Mouse (Mus musculus) 416B (cell line): ENCODE data around the gene Rbms3.

Experiments
- DNase-seq: peaks from one replicate; pipeline ENCODE4 v3.0.0; 2011; ENCODE audit warnings: low read depth

Rbms3 gene

DNA sequence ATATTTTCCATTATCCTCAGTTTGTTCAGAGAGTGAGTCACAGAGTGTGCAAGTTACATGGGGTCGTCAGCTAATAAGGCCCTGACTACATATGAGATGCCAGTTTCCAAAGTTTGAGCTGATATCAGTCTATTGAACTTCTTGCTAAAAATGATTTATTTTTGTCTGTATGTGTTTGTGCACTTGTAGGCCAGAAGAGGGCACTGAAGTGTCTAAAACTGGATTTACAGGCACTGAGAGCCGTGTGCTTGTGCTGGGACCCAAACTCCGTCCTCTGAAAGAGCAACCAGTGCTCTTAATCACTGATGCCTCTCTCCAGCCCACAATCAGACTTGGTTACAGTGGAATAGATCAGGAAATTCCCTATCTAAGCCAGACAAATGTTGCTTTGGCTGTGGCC is 882.8 kb downstream of the Rbms3 start:
- DNase-seq = peak; percentile 1

DNA sequence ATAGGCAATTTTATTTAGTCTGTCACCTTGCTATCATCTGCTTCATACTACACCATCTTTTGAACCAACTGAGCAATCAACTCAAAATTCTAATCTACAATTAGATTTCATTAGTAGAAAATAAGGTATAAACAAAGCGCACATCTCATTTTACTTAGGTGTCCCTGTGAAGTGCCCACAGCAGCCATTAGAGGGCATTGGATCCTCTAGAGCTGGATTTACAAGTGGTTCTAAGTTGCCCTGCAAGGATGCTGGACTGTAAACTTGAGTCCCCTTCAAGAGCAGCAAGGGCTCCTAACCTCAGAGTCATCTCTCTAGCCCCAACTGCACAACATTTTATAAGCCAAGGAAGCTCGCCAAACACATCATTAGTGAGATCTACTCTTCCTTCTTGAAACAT is 891.9 kb downstream of the Rbms3 start:
- no peak for DNase-seq

- no peak for DNase-seq
These were observed 900.5 kb downstream of the Rbms3 start for GRCm38 (mm10) chr9:116729172-116729571.

DNA sequence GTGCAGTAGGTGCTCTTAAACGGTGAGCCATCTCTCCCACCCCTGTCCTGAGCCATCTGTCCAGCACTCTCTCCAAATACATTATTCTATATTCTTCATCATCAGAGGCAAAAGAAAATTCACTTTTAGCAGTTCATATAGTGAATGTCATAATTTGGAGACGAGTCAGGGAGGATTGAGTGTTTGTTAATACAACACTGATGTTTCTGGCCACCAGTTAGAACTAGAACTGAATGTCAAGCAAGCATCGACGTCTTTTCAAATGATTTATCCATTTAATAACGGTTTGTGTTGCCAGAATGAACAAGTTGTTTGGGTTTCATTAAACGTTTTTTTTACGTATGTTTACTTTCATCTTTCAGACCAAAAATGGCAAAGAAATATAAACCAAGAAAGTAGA is 901.1 kb downstream of the Rbms3 start:
- DNase-seq = no peak

DNA sequence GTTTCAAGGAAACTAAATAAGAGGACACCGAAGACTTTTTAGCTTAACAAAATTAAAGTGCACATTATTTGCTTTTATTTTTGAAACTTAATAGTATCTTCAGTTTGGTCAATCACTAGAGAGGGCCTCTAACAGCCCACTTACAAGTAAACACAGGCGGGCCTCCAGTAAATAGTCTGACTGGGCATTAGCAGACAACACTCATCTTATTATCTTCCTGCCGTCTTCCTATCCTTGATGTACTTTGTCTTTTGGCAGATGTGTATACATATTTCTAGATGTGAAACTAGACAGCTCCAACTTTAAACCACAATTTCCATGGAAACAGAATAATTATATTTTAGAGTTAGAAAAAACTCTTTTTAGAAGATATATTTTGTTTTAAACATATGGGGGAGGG is 901.6 kb downstream of the Rbms3 start:
- no peak for DNase-seq

- DNase-seq = no peak
These were observed 905.1 kb downstream of the Rbms3 start for GRCm38 (mm10) chr9:116724581-116724980.

DNA sequence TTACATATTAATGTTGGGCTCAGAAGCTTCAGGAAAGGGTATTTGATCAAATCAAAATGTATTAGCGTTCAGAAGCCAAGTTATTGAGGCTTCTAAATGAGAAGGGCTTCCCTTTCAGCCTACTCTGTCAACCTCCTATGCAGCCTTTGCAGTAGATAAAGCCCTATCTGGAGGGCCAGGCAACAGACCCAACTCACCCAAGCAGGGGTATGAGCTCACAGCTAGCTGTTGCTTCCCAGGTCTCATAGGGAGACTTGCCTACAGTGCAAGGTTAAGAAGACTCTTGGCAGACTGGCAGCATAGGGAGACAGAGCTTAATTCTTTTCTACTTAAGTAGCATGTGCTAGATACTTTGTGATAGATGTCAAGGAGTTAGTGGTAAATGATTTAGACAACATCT is 926.6 kb downstream of the Rbms3 start:
- no peak for DNase-seq

- DNase-seq = no peak
These were observed 927.1 kb downstream of the Rbms3 start for GRCm38 (mm10) chr9:116702611-116703010.

DNA sequence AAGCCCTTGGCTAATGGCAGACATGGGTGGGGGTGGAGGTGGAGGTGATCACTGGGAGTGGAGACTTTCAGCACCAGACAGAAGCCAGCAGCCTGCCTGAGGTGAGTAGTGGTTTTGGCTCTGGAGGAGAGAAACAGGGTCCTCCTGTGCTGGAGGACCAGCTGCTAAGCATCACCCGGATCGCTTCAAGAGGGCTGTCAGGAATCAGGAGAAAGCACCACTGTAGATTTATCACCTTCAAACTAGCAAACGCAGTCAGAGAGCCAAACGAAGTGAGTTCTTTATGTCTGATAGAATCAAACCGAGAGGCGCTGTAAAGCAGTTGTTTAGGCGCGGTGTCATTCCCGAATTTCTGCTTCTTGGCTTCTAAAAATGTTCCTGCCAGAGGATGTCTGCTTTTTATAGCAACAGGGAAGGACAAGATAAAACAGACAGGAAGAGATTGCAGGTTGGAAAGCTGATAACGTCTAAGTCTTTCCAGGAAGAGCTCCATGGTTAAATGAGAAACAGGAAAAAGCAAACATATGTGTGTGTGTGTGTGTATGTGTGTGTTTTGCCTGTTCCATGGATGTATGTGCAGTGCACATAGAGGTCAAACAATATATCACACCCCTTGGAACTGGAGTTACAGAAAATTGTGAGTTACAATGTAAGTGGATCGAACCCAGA is 928.1 kb downstream of the Rbms3 start:
- DNase-seq = no peak

DNA sequence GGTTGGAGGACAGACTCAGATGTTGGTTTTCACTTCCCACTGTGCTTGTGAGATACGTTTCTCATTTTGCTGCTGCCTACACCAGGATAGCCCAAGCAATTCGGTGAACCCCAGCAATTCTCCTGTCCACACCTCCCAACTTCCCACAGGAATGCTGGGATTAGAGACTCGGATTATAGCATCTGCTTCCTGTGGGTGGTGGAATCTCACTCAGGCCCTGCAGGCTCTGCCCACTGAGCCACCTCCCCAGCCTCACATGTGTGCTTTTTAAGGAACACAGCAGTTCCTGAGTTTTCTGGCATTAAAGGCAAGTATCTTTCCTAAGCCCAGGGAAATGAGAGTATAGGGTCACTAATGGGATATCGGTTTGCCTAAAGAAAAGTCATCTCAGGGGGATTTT is 941.1 kb downstream of the Rbms3 start:
- DNase-seq = no peak

GRCm38 (mm10) chr9:116677142-116677541 is 952.6 kb downstream of the Rbms3 start:
- no peak for DNase-seq

GRCm38 (mm10) chr9:116676445-116676844 is 953.3 kb downstream of the Rbms3 start:
- no peak for DNase-seq

GRCm38 (mm10) chr9:116674191-116674590 is 955.5 kb downstream of the Rbms3 start:
- no peak for DNase-seq

DNA sequence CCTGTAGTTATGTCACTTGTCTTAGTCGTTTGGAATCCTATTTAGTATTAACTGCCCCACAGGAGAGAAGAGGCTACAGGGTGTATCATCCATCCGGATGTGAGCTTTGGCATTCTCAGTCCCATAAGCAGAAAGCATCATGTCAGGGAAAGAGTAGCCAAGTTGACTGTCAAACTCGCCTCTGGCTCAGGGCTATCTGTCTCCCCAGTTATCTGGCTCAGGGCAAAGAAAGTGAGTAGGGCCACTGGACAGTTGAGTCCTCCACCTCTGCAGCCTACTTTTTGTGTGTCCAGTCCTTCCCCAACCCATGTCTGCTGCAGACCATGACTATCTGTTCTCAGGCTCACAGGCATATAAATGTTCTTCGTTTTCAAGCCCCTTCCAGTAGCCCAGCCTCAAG is 968.7 kb downstream of the Rbms3 start:
- no peak for DNase-seq

- no peak for DNase-seq
These were observed 969.8 kb downstream of the Rbms3 start for GRCm38 (mm10) chr9:116659936-116660335.

GRCm38 (mm10) chr9:116657141-116657540 is 972.6 kb downstream of the Rbms3 start:
- no peak for DNase-seq

DNA sequence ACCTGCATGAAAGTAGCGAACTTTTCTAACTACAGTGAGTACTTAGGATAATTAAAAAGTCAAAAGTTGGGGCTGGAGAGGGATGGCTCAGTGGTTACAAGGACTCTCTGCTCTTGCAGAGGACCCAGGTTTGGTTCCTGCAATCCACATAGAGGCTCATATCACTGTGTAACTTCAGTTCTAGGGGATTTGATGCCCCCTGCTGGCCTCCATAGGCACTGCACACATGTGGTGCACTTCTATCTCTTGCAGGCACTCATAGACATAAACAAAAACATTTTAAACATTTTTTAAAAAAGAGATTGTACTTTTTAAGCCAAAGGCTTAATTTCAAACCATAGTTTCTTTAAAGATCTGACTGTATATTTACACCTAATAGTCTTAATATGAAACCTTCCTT is 978.3 kb downstream of the Rbms3 start:
- DNase-seq = no peak

GRCm38 (mm10) chr9:116649955-116650354 is 979.8 kb downstream of the Rbms3 start:
- DNase-seq = no peak

GRCm38 (mm10) chr9:116649086-116649792 is 980.5 kb downstream of the Rbms3 start:
- DNase-seq = no peak

DNA sequence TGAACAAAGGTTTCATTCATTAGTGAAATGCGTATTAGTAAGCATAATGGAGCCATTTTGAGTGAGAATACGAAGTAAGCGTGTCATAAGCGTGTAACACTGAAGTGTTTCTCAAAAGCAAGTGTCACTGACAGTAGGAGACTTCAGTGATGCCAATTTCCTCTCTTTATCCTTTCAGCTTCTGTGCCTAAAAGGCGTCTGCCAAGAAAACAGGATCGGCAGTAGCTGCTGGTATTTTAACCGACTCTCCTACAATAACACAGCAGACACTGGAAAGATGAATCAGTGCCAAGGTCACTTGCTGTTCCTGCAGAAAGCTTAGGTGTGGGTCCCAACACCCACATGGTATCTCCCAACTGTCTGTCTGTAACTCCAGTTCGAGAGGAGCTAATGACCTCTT is 985.1 kb downstream of the Rbms3 start:
- DNase-seq = no peak

DNA sequence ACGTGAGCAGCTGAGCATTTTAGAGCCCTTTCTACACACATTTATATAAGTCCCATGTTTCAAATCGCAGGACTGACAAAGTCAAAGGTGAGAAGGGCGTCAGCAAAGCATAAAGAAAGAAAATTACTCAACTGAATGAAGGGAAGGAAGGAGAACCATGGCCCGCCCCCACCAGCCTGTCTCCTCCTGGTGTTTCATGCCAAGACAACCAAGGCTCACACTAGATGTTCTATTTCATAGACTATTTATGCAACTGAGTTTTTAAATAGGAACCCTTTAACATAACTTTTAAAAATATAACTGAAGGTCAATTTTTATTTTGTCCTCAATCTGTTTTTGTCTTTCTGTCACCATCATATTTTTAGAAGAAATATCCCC is 989.4 kb downstream of the Rbms3 start:
- no peak for DNase-seq

DNA sequence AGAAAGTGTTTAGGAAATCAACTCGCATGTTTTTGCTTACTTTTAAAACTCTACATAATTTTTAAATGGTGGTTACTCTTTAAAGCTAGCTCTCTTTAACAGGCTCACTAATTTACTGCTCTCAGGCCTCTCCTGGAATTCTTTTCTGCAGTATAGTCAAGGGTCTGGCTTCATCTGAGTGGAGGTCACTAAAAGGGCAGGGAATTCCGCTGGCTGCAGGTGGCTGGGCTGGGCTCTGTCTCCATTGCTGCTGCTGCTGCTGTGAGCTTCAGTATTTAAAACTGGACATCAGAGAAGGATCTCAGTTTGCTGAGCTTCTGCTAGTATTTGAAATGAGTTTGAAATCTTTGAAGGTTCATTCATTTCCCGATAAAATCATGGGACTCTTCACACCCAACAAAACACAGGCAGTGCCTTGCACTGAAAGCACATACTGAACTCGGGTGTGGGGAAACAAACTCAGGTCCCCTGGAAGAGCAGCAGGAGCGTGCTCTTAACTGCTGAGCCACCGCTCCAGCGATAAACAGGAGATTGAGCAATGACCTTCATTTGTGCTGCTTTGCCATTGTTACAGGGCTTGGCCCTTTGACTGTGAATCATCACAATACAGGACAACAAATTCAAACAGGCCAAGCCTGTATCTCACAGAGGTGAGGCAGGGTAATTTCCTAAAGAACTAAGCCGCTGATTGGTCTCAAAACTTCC is 990.0 kb downstream of the Rbms3 start:
- DNase-seq = no peak

DNA sequence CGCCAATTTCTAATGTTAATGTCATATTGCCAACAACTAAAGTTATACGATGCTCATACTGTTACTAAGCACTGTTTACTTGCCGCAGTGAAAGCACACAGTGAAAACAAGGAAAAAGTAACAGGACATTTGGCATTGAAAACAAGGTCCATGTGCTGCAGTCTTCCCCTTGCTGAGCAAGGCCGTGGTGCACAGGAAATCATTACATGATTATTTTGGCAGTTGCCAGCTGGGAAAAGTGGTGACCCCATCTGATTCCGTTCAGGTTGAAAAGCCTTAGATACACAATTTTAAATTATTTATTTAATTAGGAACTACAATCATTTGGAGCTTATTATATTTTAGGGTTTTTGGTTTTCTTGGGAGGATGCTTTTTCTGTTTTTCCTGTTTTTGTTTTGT is 995.9 kb downstream of the Rbms3 start:
- no peak for DNase-seq
